Mouse (Mus musculus) cerebellum, adult 11-12 months (tissue): Measurements from ENCODE around the gene Nfs1.
"Not testable (repeated sequence)": the region's sequence is repeated elsewhere in the genome, so short reads cannot be mapped to it uniquely, and the experiment has no call there.

Source experiments
- DNase-seq: peaks from one replicate; pipeline ENCODE4 v3.0.0; 2022

Nfs1 gene

GRCm38 (mm10) chr2:156143953-156144724 lies at the start of gene Nfs1, which contains the start of gene Romo1:
Gene Nfs1, minus strand, starts transcription at chr2:156144186.
Gene Romo1, plus strand, starts transcription at chr2:156144039.
- peak; percentile 86 for DNase-seq

GRCm38 (mm10) chr2:156193066-156193862 lies 49.3 kb upstream of the Nfs1 start:
- DNase-seq, result no peak

DNA sequence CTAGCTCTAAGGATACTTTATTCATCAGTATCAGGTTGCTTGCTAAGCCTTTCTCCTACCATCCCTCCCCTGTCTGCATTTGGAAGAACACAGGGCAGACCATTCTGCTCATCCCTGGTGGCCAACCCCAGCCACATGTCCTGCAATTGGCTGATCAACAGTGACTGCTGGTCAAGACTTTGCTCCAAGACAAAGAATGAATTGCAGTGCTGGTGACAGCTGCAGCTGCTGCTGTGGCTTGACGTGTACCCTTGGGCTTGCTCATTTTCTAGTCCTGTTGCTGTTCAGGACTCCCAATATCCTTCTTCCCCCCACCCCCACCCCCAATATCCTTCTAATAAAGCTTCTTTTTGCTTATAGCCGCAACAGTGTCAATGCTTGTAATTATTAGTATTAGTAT lies 48.1 kb upstream of the Nfs1 start:
- no peak for DNase-seq

DNA sequence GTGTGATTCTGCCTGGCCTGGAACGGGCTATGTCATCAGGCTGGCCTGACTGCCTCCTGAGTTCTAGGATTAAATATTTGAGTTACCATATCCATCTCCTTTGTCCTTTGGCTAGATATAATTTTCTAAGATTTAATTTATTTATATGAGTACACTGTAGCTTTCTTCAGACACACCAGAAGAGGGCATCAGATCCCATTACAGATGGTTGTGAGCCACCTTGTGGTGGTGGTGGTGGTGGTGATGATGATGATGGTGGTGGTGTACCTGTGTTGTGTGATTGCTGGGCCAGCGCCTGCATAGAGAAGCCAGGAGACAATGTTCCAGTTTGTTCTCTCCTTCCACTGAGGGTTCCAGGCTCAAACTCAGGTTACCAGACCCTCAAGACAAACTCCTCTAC lies 47.6 kb upstream of the Nfs1 start:
- DNase-seq, result no peak

DNA sequence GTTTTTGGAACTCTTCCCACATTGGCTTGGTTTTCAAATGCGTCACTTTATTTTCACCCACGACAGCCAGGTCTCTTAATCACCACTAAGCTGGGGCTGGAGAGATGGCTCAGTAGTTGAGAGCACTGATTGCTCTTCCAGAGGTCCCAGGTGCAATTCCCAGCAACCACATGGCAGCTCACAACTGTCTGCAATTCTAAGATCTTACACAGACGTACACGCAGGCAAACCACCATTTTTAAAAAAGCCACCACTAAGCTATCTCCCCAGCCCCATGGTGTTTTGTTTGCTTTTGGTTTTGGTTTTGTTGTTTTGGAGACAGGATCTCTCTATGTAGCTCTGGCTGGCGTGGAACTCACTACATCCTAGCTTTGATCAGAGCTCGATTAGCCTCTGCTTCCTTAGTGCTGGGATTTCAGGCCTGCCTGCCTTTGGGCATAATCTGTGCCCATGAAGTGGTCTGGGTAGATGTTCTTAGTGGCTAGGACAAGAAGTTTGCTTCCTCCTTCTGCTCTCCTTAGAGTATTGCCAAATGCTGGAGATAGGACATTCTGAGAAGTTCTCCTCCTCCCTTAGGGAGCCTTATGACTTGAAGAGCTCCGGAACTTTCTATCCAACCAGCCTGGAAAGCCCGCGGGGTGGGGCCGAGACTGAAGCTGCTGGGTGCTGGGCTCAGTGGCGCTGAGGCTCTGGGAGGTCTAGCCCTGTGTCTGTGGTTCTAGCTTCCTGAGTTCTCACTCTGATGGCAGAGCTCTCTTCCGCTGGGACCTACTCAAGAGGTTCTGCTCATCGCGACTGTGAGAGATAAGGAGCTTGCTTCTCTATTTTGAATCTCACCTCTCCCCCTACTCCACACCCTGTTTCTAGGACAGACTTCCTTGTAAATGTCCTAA lies 46.3 kb upstream of the Nfs1 start:
- DNase-seq, result no peak

GRCm38 (mm10) chr2:156189241-156189640 lies 45.3 kb upstream of the Nfs1 start:
- not testable (repeated sequence) for DNase-seq

GRCm38 (mm10) chr2:156181592-156181991 lies 37.6 kb upstream of the Nfs1 start:
- DNase-seq, result no peak

DNA sequence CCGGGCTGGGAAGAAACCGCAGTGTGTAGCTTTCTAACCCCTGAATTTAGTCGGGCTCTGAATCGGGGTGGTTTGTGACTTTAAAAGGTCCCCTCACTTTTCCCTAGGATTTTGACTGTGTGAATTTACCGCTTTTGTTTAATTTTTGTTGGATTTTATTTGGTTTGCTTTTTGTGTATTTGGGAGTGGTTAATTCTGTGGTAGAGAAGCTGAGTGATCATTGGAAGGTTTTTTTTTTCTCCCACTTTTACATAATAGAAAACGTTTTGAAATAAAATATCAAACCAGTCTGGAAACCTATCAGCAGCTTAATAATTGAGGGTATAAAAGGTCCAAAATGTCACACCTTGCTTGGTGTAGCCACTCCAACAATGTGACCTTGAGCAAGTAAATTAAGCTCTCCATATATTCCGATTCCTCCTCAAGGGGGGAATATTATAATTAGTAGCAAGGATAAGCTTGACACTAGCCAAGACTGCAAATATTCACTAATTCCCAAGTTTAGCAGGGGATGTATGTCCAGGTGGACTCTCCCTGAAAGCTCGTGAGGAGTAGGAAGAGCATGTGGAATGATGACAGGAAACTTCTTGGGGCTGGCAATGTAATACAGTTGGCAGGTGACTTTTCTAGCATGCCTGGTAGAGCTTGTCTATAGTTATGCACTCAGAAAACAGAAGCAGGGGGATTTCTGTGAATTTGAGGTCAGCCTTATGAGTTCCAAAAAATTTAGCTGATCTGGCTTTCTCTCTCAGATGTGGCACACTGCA lies 37.0 kb upstream of the Nfs1 start:
- DNase-seq, result no peak

- DNase-seq, result peak; percentile 100
Observed at GRCm38 (mm10) chr2:156180094-156180821, 36.3 kb upstream of the Nfs1 start, which contains the start of gene Rbm39. Gene Rbm39, minus strand, starts transcription at chr2:156180238.

- no peak for DNase-seq
Observed at GRCm38 (mm10) chr2:156179796-156180093, 35.8 kb upstream of the Nfs1 start.

DNA sequence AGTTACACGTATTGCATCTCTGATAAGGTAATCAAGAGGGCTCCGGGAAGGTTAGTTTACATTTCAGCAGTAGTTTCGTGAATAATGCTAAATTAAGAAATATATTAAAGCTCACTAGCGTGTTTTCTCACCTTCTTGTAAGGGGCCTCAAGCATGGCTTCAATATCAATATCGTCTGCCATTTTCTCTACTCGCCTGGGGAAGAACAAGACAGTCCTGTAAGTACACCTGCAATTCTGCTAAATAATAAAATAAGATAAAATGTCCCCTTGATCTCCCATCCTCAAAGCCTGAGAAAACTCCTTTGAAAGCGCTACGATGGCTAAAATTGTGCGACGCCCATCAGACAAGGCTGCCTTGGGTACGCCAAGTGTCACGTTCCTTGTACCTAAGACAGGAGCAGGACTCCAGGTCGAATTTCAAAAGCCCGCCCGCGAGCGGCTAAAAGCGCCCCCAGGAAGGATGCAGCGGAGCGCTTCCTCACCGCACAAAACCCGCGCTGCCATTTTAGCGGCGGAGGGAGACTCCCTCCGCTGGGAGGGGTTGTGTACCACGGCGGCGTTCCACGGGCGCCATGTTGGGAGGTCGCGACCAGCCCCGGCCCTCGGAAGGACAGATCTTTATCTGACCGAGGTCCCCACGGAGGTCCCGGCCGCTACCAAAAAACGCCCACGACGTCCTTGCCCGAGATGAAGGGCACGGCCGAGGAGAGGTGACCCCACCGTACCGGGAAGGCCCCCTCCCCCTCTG lies 35.2 kb upstream of the Nfs1 start:
- no peak for DNase-seq

DNA sequence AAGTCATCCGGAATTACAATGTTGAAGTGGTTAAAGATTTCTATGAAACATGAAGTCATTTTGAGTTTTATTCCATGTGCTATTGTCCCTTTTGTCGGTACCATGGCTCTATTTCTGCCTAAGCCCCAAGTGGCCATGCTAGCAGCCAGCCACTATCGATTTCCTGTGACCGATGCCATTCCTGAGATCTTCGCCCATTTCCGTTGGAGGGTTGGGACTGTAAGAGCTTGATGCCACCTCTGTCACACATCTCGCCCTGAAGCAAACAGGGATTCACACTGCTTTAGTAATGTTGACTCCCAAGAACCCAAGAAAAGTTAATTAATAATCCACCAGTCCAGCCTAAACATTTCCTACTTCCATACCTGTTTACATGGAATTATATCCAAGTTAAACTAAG lies 33.7 kb upstream of the Nfs1 start:
- DNase-seq, result no peak

GRCm38 (mm10) chr2:156177079-156177478 lies 33.1 kb upstream of the Nfs1 start:
- no peak for DNase-seq

DNA sequence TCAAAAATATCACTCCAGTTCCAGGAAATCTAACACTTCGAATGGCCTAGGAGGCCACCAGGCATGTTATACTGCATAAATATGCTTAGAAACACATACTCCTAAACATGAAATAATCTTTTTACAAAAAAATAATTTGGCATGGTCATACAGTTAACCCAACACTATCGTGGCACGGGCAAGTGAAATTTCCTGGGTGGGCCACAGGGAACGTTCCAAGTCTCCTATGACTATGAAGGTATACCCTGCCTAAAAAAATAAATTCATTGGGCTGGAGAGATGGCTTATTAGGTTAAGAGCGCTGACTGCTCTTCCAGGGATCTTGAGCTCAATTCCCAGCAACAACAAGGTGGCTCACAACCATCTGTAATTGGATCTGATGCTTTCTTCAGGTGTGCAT lies 22.6 kb upstream of the Nfs1 start:
- DNase-seq, result no peak

GRCm38 (mm10) chr2:156165478-156165877 lies 21.5 kb upstream of the Nfs1 start:
- no peak for DNase-seq

DNA sequence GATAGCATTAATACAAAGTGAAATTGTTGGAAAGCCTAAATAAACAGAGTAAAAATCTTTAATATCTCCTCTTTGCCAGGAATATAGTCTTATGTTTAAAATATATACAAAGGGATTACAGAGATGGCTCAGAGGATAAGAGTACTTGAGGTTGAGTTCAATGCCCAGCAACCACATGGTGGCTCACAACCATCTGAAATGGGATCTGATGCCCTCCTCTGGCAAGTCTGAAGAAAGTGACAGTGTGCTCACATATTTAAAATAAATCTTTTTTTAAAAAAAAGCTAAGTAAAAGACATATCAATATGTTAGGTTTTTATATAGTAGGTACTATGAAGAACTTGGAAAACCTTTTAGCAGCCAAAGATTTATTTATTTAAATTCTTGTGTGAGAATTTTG lies 7.6 kb upstream of the Nfs1 start:
- no peak for DNase-seq

- DNase-seq, result no peak
Observed at GRCm38 (mm10) chr2:156147316-156147915, 3.4 kb upstream of the Nfs1 start.

DNA sequence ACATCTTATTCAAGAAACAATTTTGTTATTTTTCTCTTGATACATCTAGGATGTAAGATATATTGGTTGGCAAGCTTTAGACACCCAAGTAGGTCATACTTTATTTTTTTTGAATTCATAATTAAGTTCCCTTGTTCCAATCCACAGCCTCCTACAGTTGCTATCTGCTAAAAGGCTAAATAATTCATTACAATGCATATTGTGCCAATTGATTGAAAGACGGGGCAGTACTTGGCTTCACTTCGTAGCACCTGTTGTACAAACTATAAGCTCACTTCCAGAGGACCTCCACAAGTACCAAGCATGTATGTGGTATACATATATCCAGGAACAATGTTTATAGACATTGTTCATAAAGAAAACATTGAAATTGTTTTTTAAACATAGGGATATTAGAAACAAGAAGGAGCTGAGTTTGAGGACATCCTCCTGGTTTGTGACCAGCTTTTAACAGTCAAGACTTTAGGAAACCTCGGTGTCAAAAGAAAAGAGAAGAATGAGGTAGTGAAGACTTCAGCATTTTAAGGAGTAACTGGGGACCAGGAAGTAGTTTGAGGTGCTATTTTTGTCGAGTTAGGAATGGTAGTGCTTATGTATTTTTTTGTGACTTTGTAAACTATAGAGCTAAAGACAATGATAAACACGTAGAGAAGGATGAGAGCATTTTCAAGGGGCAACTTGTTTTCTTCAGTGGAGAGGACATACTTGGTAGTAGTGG lies 2.4 kb upstream of the Nfs1 start:
- DNase-seq, result no peak

DNA sequence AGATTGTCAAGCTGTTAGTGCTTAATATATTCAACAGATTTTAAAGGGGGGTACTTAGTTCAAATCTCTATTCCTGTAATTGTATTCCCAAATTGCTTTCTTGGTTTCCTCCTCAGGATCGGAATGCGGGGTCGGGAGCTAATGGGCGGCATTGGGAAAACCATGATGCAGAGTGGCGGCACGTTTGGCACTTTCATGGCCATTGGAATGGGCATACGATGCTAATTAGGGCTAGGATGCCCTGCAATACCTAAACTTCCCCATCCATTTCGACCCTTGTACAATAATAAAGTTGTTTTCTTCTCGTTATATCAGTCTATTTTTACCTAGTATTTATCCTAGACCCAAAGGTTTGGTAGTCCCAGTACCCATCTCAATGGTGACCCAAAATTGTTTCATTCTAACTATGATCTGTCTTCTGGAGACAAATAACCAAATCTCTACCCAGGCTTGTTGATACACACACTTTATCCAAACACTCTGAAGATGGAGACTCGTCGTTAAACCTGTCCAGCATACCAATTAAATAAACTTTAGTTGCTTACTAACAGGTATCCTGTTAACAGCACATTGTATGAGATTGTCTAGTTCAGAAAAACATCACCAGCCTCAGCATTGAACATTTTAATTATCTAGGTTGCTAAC lies 1.6 kb upstream of the Nfs1 start:
- no peak for DNase-seq
